In genomic region chr8:111536031-111536977, GRCm38 (mm10) we compare ENCODE assay signal across 8 mouse cellular contexts. TPM values are rescaled to one million over a fixed set of nuclear protein-coding genes. Genes with fewer than 3 reads are reported as not detected.
DNase-seq lines count a peak whose midpoint lies in the region; ATAC-seq and TF ChIP-seq lines count a peak whose summit lies in the region.

TSS of gene Znrf1 (plus strand) at chr8:111536097.

- H3K4me1 ChIP-seq in lung, postnatal 0 days (ENCODE audit: insufficient read depth, low read depth, low read length), result peaks cover 10% of the 10 kb centered on the region; the same call in 1 of the 2 replicates

- ATAC-seq in frontal cortex, adult (ENCODE audit: low TSS enrichment), result peak; percentile 70
- ATAC-seq in hematopoietic stem cell, adult 5-6 weeks (replicated peaks in 1 of 2; ENCODE audit: insufficient read depth in 1 of 2, low FRiP score in 2 of 2, low TSS enrichment in 1 of 2, low read depth in 1 of 2, poor library complexity in 2 of 2, severe bottlenecking in 2 of 2), result peak; percentile 75 to 80
- peak; percentile 92 for ATAC-seq in lung, postnatal 0 days

- peak within 1 kb of the TSS; percentile 87 for H3K9ac ChIP-seq in lung, postnatal 0 days (replicated peaks; ENCODE audit: low read depth)

- peak within 1 kb of the TSS; percentile 85 for H3K4me3 ChIP-seq in lung, postnatal 0 days (ENCODE audit: low read depth, low read length)

- H3K27me3 ChIP-seq in lung, postnatal 0 days (replicated peaks; ENCODE audit: insufficient read depth, low read length), result no peaks in the 10 kb centered on the region

- DNase-seq in MN1 (ENCODE audit: low spot score), result peak; percentile 93
- DNase-seq in cerebellum, adult 8-10 months, result peak; percentile 72
- DNase-seq in layer of hippocampus, adult 9-11 months, result peak; percentile 42
- peak; percentile 88 for DNase-seq in lung, postnatal 0 days (ENCODE audit: low spot score)
- DNase-seq in ovary, postnatal 14 days (ENCODE audit: low spot score), result peak; percentile 60
- DNase-seq in thymus, postnatal 25 days, result peak; percentile 84

- no peaks in the 10 kb centered on the region for H3K36me3 ChIP-seq in lung, postnatal 0 days (ENCODE audit: insufficient read depth, low read length)

- TF ChIP-seq CTCF in lung, postnatal 0 days (IDR thresholded peaks at IDR 0.05), result peak; percentile 70

- peak within 1 kb of the TSS; percentile 93 for H3K27ac ChIP-seq in lung, postnatal 0 days (ENCODE audit: low read length)

- peak within 1 kb of the TSS; percentile 91 for H3K4me2 ChIP-seq in lung, postnatal 0 days (replicated peaks; ENCODE audit: low read depth, low read length)

- no peaks in the 10 kb centered on the region for H3K9me3 ChIP-seq in lung, postnatal 0 days (ENCODE audit: low read length)

- no peak; the same call in 1 of the 2 replicates for TF ChIP-seq EP300 in lung, postnatal 0 days (IDR thresholded peaks at IDR 0.05)

- WGBS in lung, postnatal 0 days, result under 1% methylated on average over 18 of the region's 100 CpGs

RNA-seq across cellular contexts. Expression of gene Znrf1, which starts in this region (rescaled TPM):
- 57.9 and 116 TPM in 2 replicates for total RNA-seq in hematopoietic stem cell, adult 5-6 weeks (2017)
- polyA plus RNA-seq in lung, postnatal 0 days (2015; fragmentation: Nextera tagmentation; extraction: Ambion mirVana), result 24.5 and 31.6 TPM in 2 replicates

Comparison
In these comparisons a context has a peak if more than half of its experiments do, and no peak if none do; other contexts are left out.
1. Peak in every context shown above with its lines: DNase-seq, ATAC-seq, H3K4me3 ChIP-seq and H3K27ac ChIP-seq.
2. DNase-seq: peak in every context shown above with its lines; median percentile 93 in MN1; 88 in lung, postnatal 0 days; 84 in thymus, postnatal 25 days; 72 in cerebellum, adult 8-10 months; 60 in ovary, postnatal 14 days; 42 in layer of hippocampus, adult 9-11 months.